Mouse (Mus musculus) layer of hippocampus, adult 9-10 months (tissue): ENCODE data around the gene 2310011J03Rik.
"Not testable (repeated sequence)": the region's sequence is repeated elsewhere in the genome, so short reads cannot be mapped to it uniquely, and the experiment has no call there.

Experiments used
- DNase-seq: peaks from one replicate; pipeline ENCODE4 v3.0.0; 2022; ENCODE audit warnings: low spot score

The 2310011J03Rik gene

DNA sequence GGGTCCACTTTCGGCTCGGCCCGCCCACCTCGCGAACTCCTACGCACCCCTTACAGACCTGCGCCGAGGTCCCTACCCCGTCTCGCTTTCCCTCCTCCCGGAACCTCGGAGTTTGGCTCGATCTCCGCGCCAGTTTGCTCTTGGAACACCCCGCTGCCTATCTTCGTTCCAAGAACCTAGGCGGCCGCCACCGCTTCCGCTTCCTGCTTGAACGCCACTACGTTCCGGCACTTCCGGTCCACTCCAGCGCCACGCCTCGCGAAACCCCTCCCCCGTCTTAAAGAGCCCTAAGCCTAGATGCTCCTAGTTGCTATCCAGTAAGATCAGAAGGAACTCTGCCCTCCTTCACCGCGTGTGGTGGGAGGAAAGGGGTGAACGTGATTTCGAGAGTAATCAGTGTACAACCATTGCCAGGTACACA, at the start of gene 2310011J03Rik:
Gene 2310011J03Rik (minus strand): TSS at position 198 of the 421 bp plus-strand sequence.
- peak; percentile 68 for DNase-seq

DNA sequence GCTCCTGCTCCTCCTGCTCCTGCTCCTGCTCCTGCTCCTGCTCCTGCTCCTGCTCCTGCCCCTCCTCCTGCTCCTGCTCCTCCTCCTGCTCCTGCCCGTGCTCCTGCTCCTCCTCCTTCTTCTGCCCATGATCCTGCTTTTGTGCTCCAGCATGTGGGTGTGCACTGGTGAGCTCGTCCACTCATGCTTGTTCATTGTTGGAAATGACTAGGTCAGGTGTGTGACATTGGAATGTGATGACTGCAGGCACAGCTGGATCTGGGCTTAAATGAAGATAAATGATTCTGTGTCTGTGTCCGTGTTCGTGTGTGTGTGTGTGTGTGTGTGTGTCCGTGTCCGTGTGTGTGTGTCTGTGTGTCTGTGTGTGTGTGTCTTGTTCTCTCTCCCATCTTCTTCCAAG, 48.1 kb upstream of the 2310011J03Rik start:
- DNase-seq = no peak

DNA sequence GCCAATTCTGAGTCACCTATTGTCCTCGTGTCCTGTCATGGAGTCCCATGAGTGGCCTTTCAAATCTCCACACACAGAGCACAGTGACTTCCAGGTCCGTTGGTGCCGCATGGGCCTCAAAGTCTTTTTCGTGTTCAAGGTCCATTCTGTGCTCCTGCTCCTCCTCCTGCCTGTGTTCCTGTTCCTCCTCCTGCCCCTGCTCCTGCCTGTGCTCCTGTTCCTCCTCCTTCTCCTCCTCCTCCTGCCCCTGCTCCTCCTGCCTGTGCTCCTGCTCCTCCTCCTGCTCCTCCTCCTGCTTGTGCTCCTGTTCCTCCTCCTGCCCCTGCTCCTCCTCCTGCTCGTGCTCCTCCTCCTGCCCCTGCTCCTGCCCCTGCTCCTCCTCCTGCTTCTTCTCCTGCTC, 47.6 kb upstream of the 2310011J03Rik start:
- no peak for DNase-seq

DNA sequence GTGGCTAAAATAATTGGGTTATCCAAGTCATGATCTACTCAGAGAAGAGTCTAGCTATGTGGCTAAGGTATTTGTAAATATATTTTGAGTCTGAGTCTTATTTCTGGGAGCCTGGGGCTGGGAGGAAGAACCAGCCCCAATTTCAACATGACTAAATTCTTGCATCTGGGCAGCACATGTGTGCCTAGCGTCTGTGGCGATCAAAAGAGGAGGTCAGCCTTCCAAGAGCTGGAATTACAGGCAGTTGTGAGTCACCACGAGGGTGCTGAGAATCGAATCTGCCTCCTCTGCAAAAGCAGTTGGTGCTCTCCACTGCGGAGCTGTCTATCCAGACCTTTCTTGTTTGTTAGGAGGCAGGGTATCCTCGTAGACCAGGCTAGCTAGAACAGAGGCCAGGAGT, 45.4 kb upstream of the 2310011J03Rik start:
- DNase-seq = no peak

DNA sequence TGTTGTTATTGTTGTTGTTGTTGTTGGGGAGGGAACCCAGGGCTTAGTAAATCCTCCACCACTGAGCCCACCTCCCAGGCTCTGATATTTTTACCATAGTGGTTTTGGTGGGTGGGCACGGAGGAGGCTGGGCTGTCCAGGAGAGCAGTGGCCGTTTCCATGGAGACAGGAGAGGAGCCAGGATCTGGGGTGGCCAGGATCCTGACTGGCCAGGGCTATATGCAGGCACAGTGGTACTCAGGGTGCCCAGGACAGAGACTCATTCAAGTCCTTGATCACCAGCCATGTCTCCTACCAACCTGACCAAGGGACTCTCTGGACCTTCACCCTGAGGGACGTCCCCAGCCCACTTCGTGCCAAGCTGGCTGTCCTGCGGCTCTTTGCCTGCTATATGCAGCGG, 43.4 kb upstream of the 2310011J03Rik start:
- DNase-seq = no peak

DNA sequence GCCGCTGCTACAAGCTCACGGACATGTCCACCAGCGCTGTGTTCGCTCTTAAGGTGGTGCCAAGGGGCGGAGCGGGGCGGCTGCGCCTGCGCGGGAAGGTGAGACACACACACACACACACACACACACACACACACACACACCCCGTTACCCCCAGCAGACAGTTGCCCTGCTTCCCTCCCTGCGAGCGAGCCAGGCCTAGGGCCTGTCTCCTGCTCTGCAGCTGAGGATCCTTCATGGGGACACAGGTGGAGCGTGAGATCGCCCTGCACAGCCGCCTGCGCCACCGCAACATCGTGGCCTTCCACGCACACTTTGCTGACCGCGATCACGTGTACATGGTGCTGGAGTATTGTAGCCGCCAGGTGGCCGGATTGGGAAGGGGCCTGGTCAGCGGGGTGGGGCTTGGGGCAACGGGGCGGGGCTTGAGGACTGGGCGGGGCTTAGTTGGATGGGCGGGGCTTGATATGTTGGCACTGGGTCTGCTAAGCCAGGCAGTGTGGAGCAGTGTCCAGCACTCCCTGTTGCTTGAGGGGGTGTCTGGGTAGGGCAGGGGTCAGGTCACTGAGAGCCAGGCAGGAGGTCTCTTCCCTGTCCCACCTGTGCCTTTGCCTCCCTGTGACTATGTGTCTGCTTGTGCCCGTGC, 37.8 kb upstream of the 2310011J03Rik start:
- DNase-seq = no peak

DNA sequence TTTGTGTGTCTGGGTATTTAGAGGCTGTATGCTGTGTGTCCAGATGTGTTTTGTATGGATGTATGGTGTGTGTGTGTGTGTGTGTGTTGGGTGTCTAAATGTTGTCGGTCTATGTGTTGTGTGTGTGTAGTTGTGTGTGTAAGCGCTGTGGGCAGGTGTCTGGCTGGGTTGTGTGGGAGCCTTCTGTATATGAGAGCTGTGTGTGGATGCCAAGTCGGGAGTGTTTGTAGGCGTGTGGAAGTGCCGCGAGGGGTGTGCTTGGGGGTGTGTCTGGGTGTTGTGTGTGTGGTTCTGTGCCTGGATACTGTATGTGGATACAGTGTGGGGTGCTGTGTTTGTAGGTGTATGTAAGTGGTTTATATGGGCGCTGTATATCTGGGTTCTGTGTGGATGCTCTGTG, 37.0 kb upstream of the 2310011J03Rik start:
- no peak for DNase-seq

DNA sequence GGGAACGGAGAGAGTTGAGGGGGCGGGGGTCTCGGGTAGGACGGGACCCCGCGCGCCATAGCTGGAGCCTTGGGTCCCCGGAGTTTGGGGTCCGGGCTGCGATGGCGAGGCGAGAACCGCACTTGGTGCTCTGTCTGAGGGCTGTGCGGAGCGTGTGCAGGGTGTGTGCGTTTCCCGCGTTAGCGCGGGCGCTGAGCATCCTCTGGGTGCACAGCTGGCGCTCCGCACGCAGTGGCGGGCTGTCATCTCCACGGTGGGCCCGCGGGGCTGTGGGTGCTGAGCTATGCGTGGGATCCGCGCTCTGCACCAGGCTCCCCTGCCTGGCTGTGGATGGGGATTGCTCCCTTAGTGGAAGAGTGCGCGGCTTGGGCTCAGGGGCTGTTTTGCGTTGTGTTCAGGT, 36.4 kb upstream of the 2310011J03Rik start:
- DNase-seq = no peak

DNA sequence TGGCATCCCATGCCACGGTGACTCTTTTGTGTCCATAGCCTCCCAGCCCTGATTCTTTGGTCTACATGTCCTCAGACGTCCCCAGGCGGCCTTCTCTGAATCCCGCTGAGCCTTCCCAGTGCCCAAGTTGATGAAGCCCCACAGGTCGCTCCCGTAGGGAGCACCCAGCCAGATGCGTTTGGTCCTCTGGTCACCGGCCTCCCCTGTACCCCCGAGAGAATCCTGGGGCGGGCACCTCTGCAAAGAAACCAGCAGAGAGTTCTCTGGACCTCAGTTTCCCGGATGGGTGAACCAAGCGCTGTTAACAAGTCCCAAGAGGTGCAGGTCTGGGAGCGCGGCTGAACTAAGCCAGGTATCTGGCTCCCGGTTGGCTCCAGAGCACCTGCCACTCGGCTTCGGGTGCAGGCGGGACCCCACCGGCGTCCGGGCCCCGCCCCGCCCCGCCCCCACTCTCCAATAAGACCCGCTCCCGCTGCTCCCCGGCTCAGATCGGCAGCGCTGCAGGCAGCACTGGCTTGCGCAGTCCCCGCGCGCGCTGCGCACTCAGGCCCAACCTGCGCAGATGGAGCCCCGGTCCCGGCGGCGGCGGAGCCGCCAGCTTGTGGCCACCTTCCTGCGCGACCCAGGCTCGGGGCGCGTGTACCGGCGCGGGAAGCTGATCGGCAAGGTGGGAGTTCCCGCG, 35.8 kb upstream of the 2310011J03Rik start, which contains the start of gene Plk5:
Gene Plk5 (plus strand): TSS at position 459 of the 682 bp plus-strand sequence.
- DNase-seq = no peak

DNA sequence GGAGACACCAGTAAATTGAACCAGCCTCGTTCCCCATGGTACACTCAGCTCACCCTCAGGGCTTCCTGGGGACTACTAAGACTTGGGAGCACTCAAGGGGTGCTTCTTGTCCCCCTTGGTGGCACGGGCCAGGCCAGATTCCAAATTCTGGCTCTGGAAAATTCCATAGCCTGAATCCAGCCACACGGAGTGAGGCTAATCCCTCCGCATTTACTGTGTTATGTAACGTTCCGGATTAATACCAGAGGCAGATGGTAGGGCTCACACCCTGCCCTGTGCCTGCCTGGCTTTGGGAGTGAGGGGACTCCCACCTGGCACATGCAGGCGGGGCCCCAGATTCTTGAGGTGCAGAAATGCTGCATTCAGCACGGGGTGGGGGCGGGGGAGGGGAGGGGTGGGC, 35.1 kb upstream of the 2310011J03Rik start:
- DNase-seq = no peak

DNA sequence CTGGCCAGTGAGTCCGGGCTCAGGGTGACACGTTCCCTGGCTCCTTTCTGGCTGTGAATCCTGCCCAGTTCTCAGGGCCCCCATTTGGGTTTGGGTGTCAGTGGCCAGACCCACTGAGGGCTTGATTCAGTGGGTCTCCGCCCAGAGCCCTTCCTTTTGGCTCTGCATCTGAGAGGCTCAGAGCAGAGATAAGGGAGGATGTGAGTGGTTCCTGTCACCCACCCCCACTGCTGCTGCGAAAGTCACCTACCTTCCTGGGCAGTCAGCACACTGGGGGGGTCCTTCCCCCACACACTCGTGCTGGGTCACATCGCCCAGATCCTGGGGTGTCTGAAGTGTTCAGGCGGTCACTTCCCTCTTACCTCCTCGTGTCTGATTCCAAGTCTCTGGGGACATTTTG, 32.4 kb upstream of the 2310011J03Rik start:
- no peak for DNase-seq

DNA sequence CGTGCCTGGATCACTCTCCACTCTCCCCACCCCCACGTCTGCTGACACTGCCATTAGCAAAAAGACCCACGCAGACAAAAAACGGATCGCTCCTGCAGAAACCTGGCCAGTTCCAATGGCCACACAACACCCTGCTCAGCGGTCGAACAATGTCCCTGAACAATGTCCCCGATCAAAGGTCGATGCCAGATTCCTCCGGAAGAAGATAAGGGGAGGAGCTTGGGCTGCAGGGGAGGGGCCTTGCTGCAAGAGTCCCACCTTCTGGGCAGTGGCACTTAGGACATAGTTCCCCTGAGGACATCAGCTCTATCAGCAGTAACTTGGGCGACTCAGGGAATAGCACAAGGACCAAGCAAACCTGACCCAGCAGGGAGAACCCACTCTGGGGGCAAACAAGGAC, 31.6 kb upstream of the 2310011J03Rik start:
- no peak for DNase-seq

DNA sequence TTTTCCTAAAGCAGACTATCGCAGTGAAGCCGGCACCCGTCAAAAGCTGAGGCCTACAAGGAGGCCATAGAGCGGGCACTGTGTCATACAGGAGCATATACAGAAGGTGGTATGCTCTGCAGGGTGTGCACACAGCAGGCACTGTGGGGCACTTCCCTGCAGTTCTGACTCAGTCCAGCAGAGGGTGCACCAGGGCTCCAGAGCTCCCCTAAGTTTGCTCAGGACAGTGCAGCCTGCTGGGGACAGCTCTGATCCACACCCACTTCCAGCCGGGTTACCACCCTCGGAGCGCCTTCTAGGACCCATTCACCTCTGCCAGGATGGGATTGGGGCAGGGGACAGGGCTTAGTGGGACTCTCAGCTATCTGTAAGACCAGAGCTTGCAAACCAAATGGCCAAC, 30.0 kb upstream of the 2310011J03Rik start:
- DNase-seq = peak; percentile 64

DNA sequence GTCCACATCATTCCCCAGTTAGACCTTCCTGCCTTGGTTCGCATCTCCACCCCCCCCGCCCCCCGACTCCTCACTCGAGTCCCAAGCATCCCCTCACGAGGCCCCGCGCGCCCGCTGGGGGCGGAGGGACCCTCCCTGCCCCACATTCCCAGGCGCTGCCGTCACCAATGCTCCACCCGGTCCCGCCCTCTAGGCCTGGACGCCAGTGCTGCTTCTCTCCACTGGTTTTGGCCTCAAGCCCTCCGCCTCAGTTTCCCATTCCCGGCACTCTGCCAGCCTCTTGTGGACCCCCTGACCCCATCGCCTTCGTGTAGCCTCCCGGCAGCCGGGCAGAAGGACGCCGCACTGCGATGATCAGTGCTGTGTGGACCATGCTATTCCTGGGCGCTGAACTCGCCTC, 28.6 kb upstream of the 2310011J03Rik start:
- no peak for DNase-seq

DNA sequence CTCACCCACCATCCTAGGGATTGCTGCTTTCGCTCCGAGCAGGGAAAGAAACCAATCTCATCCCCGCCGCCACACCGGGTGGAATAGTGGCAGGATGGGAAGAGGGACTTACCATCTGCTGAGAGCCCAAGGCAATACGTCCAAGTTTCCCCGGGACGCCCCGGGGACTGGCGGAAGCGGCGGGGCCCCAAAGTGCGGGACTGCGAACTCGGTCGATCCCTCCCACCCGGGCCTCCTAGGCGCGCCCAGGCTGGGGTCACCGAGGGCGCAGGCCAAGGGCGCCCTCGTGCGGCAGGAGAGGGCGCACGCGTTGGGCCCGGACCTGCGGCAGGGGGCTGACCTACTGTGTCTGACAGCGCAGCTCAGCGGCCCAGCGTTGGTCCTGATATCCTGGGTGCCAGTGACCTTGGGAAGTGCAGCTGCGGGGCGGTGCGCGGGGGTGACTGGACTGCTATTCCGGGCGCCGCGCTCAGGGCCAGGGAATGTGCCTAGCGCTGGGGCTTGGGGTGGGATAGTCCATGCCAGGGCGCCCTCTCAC, 28.0 kb upstream of the 2310011J03Rik start, which contains the start of gene Adamtsl5:
Gene Adamtsl5 (minus strand): TSS at position 169 of the 538 bp plus-strand sequence.
- no peak for DNase-seq

DNA sequence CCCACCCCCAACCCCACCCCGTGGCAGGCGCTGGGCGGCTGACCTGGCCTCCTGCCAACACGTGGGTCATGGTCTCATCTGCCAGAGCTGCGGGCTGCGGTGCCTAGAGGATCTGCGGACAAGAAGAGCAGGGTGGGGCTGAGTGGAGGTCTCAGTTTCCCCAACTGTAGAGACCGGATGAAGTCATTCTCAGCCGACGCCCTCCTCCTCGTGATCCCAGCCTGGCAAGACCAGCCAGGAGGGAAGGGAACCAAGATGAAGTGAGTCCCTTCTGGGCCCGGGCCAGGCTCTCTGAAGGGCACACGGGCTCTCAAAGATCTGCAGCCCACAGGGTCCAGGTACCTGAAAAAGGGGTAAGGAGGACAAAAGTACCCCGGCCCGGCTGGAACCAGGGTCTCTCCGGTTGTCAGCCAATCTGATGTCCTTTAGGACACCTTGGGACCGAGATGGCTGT, 27.2 kb upstream of the 2310011J03Rik start:
- no peak for DNase-seq

DNA sequence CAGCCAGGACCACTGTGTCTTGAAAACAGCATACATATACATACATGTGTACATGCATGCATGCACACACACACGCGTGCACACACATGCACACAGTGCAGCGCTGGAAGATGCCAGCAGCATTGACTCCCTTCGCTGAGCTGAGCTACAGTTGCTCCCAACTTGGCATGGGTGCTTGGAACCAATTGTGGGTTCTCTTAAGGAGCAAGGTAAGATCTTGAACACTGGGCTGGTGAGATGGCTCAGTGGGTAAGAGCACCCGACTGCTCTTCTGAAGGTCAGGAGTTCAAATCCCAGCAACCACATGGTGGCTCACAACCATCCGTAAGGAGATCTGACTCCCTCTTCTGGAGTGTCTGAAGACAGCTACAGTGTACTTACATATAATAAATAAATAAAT, 25.6 kb upstream of the 2310011J03Rik start:
- not testable (repeated sequence) for DNase-seq

DNA sequence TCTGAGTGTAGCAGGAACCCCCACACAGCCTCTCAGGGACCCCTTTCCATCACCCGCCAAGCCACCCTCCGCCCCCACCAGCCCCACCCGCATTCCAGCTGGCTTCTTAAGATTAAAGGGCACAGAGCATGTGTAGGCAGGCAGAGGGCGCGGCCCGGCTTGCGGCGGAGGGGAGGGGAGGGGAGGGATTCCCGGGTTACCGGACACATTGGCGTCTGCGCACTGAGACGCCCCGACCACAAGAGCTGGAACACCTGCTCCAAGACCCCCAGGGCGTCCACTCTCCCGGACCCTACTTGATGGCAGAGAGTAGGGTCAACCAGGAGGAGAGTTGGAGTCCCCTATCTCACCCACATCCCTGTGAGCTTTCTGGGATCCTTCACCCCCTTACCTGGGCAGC, 24.8 kb upstream of the 2310011J03Rik start:
- DNase-seq = no peak

DNA sequence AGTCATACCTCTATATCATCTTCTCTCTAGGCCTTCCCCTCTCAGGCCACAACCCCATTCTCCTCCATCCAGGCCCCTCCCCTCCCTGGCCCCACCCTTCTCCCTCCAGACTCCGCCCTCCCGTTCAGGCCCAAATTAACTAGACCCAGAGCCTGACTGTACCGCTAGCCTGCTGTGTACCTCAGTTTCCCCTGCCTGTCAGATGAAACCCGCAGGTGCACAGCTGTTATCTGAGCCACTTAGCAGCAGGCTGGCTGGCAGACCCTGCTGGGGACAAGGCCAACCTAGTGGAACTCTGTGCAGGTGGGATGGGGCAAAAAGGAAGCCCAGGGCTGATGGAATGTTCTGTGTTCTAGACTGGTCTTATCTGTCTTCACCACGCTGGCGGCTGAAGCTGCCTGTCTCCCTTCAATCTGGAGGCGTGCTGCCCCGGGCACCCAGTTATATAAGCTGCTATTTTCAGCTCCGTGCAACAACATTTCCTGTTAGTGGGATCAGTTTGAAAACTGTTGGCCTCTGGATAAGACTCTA, 23.9 kb upstream of the 2310011J03Rik start:
- DNase-seq = no peak

DNA sequence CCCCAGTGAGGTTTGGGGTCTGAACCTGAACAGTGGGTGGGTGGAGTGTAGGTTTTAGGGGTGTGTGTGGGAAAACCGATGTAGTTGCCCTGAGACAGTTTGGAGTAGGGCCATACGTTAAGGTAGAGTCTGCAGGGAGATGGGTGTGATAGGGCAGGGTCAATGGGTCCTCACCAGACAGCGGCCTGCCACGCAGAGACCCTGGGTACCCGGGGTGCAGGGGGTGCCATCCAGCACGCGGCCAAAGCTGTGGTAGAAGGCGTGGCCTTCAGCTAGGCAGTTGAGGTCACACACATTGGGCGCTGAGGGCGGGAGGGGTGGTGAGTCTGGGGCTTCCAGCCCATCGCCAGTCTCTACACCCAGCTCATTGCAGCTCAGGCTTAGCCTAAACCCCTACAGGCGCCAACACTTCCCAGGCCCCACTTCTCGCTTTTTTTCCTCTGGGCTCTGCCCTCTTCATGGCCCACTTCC, 23.1 kb upstream of the 2310011J03Rik start:
- no peak for DNase-seq

DNA sequence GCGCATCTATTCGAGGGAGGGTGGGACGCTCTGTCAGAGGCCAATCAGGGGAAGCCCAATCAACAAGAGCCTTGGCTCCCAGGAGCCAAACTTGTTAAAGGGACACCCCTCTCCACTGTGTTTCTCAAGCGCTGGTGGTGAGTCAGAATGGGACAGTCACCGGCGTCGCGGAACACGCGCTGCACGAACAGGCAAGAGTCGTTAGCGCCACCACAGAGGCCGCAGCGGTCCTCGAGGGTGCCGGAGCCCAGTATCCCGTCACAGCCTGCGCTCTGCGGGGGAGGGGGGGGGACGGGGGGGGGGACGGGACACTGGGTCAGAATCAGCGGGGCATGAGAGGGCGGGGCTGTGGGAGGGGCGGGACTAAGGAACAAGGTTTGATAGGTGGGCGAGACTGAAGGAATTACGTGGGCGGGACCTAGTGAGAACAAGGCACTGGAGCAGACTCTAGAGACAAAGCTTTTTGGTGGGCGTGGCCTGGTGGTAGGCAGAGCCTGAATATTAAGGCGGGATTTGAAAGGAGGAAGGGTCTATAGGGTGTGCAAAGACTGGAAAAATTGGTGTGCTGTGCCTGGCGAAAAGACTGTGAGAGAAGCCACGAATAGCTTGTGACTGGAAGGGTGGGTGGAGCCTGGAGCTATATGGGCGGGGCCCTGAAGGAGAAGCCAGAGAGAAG, 22.6 kb upstream of the 2310011J03Rik start:
- DNase-seq = no peak

DNA sequence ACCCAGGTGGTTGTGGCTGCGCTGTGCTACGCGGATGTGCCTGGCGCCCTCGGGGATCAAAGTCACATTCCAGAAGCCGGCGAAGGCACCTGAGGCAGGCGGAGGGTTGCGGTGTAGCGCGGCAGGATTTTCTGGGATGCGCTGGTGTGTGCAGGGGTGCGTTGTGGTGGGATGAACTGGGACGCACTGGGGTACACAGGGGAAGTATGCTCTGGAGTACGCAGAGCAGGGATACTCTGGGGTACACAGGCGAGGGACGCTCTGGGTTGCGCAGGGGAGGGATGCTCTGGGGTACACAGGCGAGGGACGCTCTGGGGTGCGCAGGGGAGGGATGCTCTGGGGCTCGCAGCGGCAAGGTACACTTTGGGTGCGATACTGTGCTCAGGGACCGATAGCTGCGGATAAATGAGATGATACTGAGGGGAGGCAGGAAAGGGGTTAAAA, 22.0 kb upstream of the 2310011J03Rik start:
- no peak for DNase-seq
